Mouse (Mus musculus): Measurements from ENCODE around the gene Pskh1. TPM values are rescaled to one million over a fixed set of nuclear protein-coding genes. Genes with fewer than 3 reads are reported as not detected.
A peak's percentile ranks its signal among the peaks of the same experiment; 100 is the strongest.

Pskh1 gene
- total RNA-seq (2021) = 1 to 10 TPM; 8.0 to 9.9 TPM
- long read RNA-seq, experiment 1, transcript Pskh1-201 (3 exons, 3,255 nt) = major isoform, 5 of 7 reads
- long read RNA-seq, experiment 1, partial matches to known transcripts = 0 of 7 reads
- long read RNA-seq, experiment 1, other reads (novel, unspliced or antisense) = 2 of 7 reads
- long read RNA-seq, experiment 2, transcript Pskh1-201 (3 exons, 3,255 nt) = major isoform, 10 of 10 reads
- long read RNA-seq, experiment 2, partial matches to known transcripts = 0 of 10 reads
- long read RNA-seq, experiment 2, other reads (novel, unspliced or antisense) = 0 of 10 reads

GRCm38 (mm10) chr8:105900180-105900940 is at the start of gene Pskh1:
Pskh1 (plus strand) TSS chr8:105900441.
- Histone ChIP-seq H3K27ac (peak within 1 kb of the TSS; percentile 96), H3K4me3 (peak within 1 kb of the TSS; percentile 90)
- TF ChIP-seq CTCF (conservative IDR thresholded peaks at IDR 0.05) = peak; percentile 30; the same call in 1 of the 2 replicates
- peak; percentile 92 to 95 for DNase-seq (ENCODE audit: low spot score in 2 of 2)

GRCm38 (mm10) chr8:105850611-105851010 is 49.6 kb upstream of the Pskh1 start:
- TF ChIP-seq CTCF (conservative IDR thresholded peaks at IDR 0.05) = no peak
- DNase-seq (ENCODE audit: low spot score in 2 of 2) = no peak
- H3K4me3 ChIP-seq = no peak overlapping the region
- H3K27ac ChIP-seq = no peak overlapping the region

- Histone ChIP-seq H3K4me3 (peak overlapping the region; percentile 93), H3K27ac (peak overlapping the region; percentile 47)
- DNase-seq (ENCODE audit: low spot score in 2 of 2) = peak; percentile 85 to 92
- TF ChIP-seq CTCF (conservative IDR thresholded peaks at IDR 0.05) = no peak
These were observed 48.5 kb upstream of the Pskh1 start for GRCm38 (mm10) chr8:105851651-105852143.

- H3K4me3 ChIP-seq = peak overlapping the region; percentile 93
- no peak for DNase-seq (ENCODE audit: low spot score in 2 of 2)
- peak overlapping the region; percentile 47; the same call in 1 of the 2 replicates for H3K27ac ChIP-seq
- TF ChIP-seq CTCF (conservative IDR thresholded peaks at IDR 0.05) = no peak
These were observed 48.0 kb upstream of the Pskh1 start for GRCm38 (mm10) chr8:105852146-105852729.

GRCm38 (mm10) chr8:105853178-105853577 is 47.1 kb upstream of the Pskh1 start, which contains the start of gene Cenpt:
Cenpt (minus strand) TSS chr8:105853278.
- TF ChIP-seq CTCF (conservative IDR thresholded peaks at IDR 0.05) = no peak
- Histone ChIP-seq H3K4me3 (peak within 1 kb of the TSS; percentile 93; the same call in 1 of the 2 replicates), H3K27ac (peak within 1 kb of the TSS; percentile 96; the same call in 1 of the 2 replicates)
- DNase-seq (ENCODE audit: low spot score in 2 of 2) = no peak

- DNase-seq (ENCODE audit: low spot score in 2 of 2) = no peak
- Histone ChIP-seq H3K27ac (peak overlapping the region; percentile 96), H3K4me3 (no peak overlapping the region)
- TF ChIP-seq CTCF (conservative IDR thresholded peaks at IDR 0.05) = no peak
These were observed 45.9 kb upstream of the Pskh1 start for GRCm38 (mm10) chr8:105854303-105854702.

GRCm38 (mm10) chr8:105854715-105855216 is 45.5 kb upstream of the Pskh1 start, which contains the start of gene Thap11:
Thap11 (plus strand) TSS chr8:105855132.
- peak; percentile 88 to 90 for DNase-seq (ENCODE audit: low spot score in 2 of 2)
- H3K4me3 ChIP-seq = peak within 1 kb of the TSS; percentile 91
- peak; percentile 89 for TF ChIP-seq CTCF (conservative IDR thresholded peaks at IDR 0.05)
- H3K27ac ChIP-seq = peak within 1 kb of the TSS; percentile 96

GRCm38 (mm10) chr8:105855248-105856167 is 44.7 kb upstream of the Pskh1 start:
- no peak for TF ChIP-seq CTCF (conservative IDR thresholded peaks at IDR 0.05)
- DNase-seq (ENCODE audit: low spot score in 2 of 2) = peak in 1 of 2 experiments; percentile 50
- Histone ChIP-seq H3K4me3 (peak overlapping the region; percentile 91), H3K27ac (peak overlapping the region; percentile 96)

- DNase-seq (ENCODE audit: low spot score in 2 of 2) = no peak
- Histone ChIP-seq H3K4me3 (peak overlapping the region; percentile 91), H3K27ac (peak overlapping the region; percentile 96)
- no peak for TF ChIP-seq CTCF (conservative IDR thresholded peaks at IDR 0.05)
These were observed 43.9 kb upstream of the Pskh1 start for GRCm38 (mm10) chr8:105856168-105856835.

GRCm38 (mm10) chr8:105858495-105858894 is 41.7 kb upstream of the Pskh1 start:
- no peak for TF ChIP-seq CTCF (conservative IDR thresholded peaks at IDR 0.05)
- DNase-seq (ENCODE audit: low spot score in 2 of 2) = no peak
- Histone ChIP-seq H3K27ac (no peak overlapping the region), H3K4me3 (no peak overlapping the region)

- no peak for TF ChIP-seq CTCF (conservative IDR thresholded peaks at IDR 0.05)
- Histone ChIP-seq H3K4me3 (no peak overlapping the region), H3K27ac (peak overlapping the region; percentile 96; the same call in 1 of the 2 replicates)
- no peak for DNase-seq (ENCODE audit: low spot score in 2 of 2)
These were observed 40.9 kb upstream of the Pskh1 start for GRCm38 (mm10) chr8:105859314-105859713.
